Mouse (Mus musculus) testis, adult 2 months (tissue): ENCODE data around the gene Ncaph2. TPM values are rescaled to one million over a fixed set of nuclear protein-coding genes. Genes with fewer than 3 reads are reported as not detected.

Experiments
- H3K27ac ChIP-seq: fragments of 200-500 bp; 2 replicates; pipeline ENCODE4 v1.5.1; 2012; ENCODE audit warnings: low read depth, low read length; ENCODE audit not compliant: control insufficient read depth, insufficient read depth
- H3K27me3 ChIP-seq: fragments of 200-500 bp; 2 replicates; pipeline ENCODE4 v1.6.1; 2012; ENCODE audit warnings: mild to moderate bottlenecking, low read length, moderate library complexity; ENCODE audit not compliant: control insufficient read depth, insufficient read depth
- H3K36me3 ChIP-seq: fragments of 200-500 bp; 2 replicates; pipeline ENCODE4 v1.6.1; 2012; ENCODE audit warnings: mild to moderate bottlenecking, low read length; ENCODE audit not compliant: control insufficient read depth, insufficient read depth
- H3K4me1 ChIP-seq: fragments of 200-500 bp; 2 replicates; pipeline ENCODE4 v1.6.1; 2012; ENCODE audit warnings: low read length; ENCODE audit not compliant: control insufficient read depth, insufficient read depth
- H3K4me3 ChIP-seq: fragments of 200-500 bp; 2 replicates; pipeline ENCODE4 v1.5.1; 2012; ENCODE audit warnings: low read depth, mild to moderate bottlenecking, low read length, moderate library complexity, mixed read lengths; ENCODE audit not compliant: control insufficient read depth
- CTCF ChIP-seq: fragments of 200-500 bp; IDR thresholded peaks from 2 replicates; pipeline ENCODE4 v1.5.1; 2012; ENCODE audit warnings: low read depth, mild to moderate bottlenecking, inconsistent platforms, low read length, moderate library complexity; ENCODE audit not compliant: control insufficient read depth, insufficient read depth, insufficient replicate concordance
- POLR2A ChIP-seq: fragments of 200-500 bp; IDR thresholded peaks from 2 replicates; pipeline ENCODE4 v1.6.1; 2012; ENCODE audit warnings: low read depth, mild to moderate bottlenecking, inconsistent platforms, low read length, moderate library complexity; ENCODE audit not compliant: control insufficient read depth
- polyA plus RNA-seq: library from polyadenylated mRNA; depleted of rRNA; stranded (reverse); fragments of >200 nt; gene quantifications from 2 replicates; pipeline ENCODE4 v1.2.3, GENCODE M21; 2012; rRNA removed

Gene Ncaph2
- 41.5 and 44.7 TPM in 2 replicates for polyA plus RNA-seq

- H3K4me1 ChIP-seq: peaks cover 7% of the 10 kb centered on the region
- peaks cover 2% of the 10 kb centered on the region for H3K36me3 ChIP-seq
- TF ChIP-seq POLR2A: peak; percentile 83
- no peak for TF ChIP-seq CTCF
- no peaks in the 10 kb centered on the region for H3K27me3 ChIP-seq
- H3K27ac ChIP-seq: peak within 1 kb of the TSS; percentile 91
- peak within 1 kb of the TSS; percentile 98 for H3K4me3 ChIP-seq
Observed at GRCm38 (mm10) chr15:89355241-89356187, at the start of gene Ncaph2, which contains the start of gene Lmf2. TSS of gene Ncaph2 (plus strand) at chr15:89355719. TSS of gene Lmf2 (minus strand) at chr15:89355659.

GRCm38 (mm10) chr15:89305966-89306365, 49.6 kb upstream of the Ncaph2 start:
- TF ChIP-seq POLR2A (peak; percentile 37; the same call in 1 of the 2 replicates), CTCF (no peak)
- H3K36me3 ChIP-seq: peaks cover 3% of the 10 kb centered on the region
- no peak overlapping the region for H3K4me3 ChIP-seq
- H3K27me3 ChIP-seq: no peaks in the 10 kb centered on the region
- H3K27ac ChIP-seq: no peak overlapping the region
- no peaks in the 10 kb centered on the region; the same call in 1 of the 2 replicates for H3K4me1 ChIP-seq

- no peaks in the 10 kb centered on the region; the same call in 1 of the 2 replicates for H3K4me1 ChIP-seq
- H3K4me3 ChIP-seq: no peak overlapping the region
- H3K27ac ChIP-seq: no peak overlapping the region
- H3K27me3 ChIP-seq: no peaks in the 10 kb centered on the region
- peaks cover 1% of the 10 kb centered on the region for H3K36me3 ChIP-seq
- TF ChIP-seq POLR2A: no peak
Observed at GRCm38 (mm10) chr15:89307461-89307860, 48.1 kb upstream of the Ncaph2 start.

GRCm38 (mm10) chr15:89308406-89309139, 46.9 kb upstream of the Ncaph2 start:
- peaks cover 1% of the 10 kb centered on the region; the same call in 1 of the 2 replicates for H3K36me3 ChIP-seq
- H3K4me3 ChIP-seq: no peak overlapping the region
- H3K27ac ChIP-seq: no peak overlapping the region
- no peaks in the 10 kb centered on the region for H3K27me3 ChIP-seq
- TF ChIP-seq POLR2A (no peak), CTCF (no peak)
- H3K4me1 ChIP-seq: peaks cover 3% of the 10 kb centered on the region

GRCm38 (mm10) chr15:89309962-89310498, 45.5 kb upstream of the Ncaph2 start:
- Histone ChIP-seq H3K27ac (no peak overlapping the region), H3K36me3 (no peaks in the 10 kb centered on the region; the same call in 1 of the 2 replicates), H3K4me3 (no peak overlapping the region), H3K27me3 (no peaks in the 10 kb centered on the region), H3K4me1 (peaks cover 9% of the 10 kb centered on the region)
- no peak for TF ChIP-seq CTCF
- TF ChIP-seq POLR2A: no peak

- no peaks in the 10 kb centered on the region for H3K36me3 ChIP-seq
- H3K4me3 ChIP-seq: no peak overlapping the region
- no peak for TF ChIP-seq CTCF
- no peak for TF ChIP-seq POLR2A
- H3K4me1 ChIP-seq: peaks cover 16% of the 10 kb centered on the region
- H3K27me3 ChIP-seq: no peaks in the 10 kb centered on the region
- no peak overlapping the region for H3K27ac ChIP-seq
Observed at GRCm38 (mm10) chr15:89313359-89313758, 42.2 kb upstream of the Ncaph2 start.

GRCm38 (mm10) chr15:89314107-89314506, 41.4 kb upstream of the Ncaph2 start:
- no peak overlapping the region for H3K27ac ChIP-seq
- H3K36me3 ChIP-seq: no peaks in the 10 kb centered on the region
- TF ChIP-seq CTCF: no peak
- TF ChIP-seq POLR2A: no peak
- peak overlapping the region; percentile 98 for H3K4me3 ChIP-seq
- H3K4me1 ChIP-seq: peaks cover 16% of the 10 kb centered on the region
- no peaks in the 10 kb centered on the region for H3K27me3 ChIP-seq
